Mouse (Mus musculus): ENCODE data around the gene Krt34.

- no peak for TF ChIP-seq CTCF (IDR thresholded peaks at IDR 0.05)
- no peak for TF ChIP-seq POLR2A (IDR thresholded peaks at IDR 0.05; ENCODE audit: insufficient read depth, low read depth, low read length)
- TF ChIP-seq EP300 (IDR thresholded peaks at IDR 0.05; ENCODE audit: insufficient read depth, low read depth, low read length): no peak
Measured at GRCm38 (mm10) chr11:100055686-100056655, 14.6 kb upstream of the Krt34 start.
